Mouse (Mus musculus): ENCODE data around the gene Etv6.

The Etv6 gene

DNA sequence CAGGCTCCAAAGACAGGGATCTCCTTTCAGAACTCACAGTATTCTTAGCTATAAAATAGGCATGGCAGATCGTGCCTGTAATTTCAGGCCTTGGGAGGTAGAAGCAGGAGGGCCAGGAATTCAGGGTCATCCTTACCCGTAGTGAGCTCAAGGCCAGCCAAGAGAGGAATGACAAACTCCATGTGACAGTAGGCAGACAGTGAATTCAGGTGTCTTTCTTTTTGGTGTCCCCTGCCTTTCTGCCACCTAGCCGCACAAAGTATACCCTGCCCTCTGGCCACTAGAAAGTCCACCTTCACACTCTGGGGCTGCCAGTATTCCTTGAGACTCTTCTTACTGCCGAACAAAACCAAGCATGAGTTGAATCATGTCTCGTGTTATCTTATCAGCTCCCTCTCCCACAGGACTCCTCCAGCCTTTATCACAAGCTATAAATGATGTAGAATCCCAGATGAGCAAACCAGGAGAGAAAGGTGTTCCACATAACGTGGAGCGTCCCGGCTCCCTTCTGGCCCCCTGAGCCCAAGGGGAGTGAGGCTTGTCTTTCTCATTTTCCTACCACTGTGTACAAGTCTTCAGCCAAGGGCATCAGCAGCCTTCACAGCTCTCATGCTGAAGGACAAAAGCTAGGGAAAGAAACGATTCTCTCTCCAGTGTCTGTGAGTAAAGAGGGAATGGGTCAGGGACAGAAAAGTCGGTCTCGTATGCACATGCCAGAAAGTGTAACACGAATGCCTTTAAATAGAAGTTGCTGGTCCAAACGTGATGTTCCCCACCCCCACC lies 175.4 kb downstream of the Etv6 start:
- DNase-seq (ENCODE audit: low spot score), result no peak

DNA sequence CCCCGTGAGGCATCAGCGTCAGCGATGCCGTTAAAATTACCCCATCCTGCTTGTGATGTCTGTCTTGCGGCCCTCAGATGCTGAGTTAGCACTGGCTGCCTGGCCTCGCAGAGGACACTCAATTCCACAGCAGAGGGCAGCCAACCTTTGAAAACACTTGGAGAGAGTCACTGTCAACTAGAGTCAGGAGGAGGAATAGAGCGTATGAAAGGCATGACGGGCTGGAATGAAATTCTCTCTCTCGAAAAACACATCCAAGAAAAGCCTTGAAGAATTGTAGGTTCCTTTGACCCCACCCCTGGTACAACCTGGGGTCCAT lies 175.9 kb downstream of the Etv6 start:
- no peak for DNase-seq (ENCODE audit: low spot score)

- no peak for DNase-seq (ENCODE audit: low spot score)
These were observed 182.2 kb downstream of the Etv6 start for GRCm38 (mm10) chr6:134217747-134218146.

- no peak for DNase-seq (ENCODE audit: low spot score)
These were observed 182.9 kb downstream of the Etv6 start for GRCm38 (mm10) chr6:134218441-134218840.

GRCm38 (mm10) chr6:134219358-134219757 lies 183.9 kb downstream of the Etv6 start:
- no peak for DNase-seq (ENCODE audit: low spot score)

- peak; percentile 2 for DNase-seq (ENCODE audit: low spot score)
These were observed 184.8 kb downstream of the Etv6 start for GRCm38 (mm10) chr6:134220209-134220777.

DNA sequence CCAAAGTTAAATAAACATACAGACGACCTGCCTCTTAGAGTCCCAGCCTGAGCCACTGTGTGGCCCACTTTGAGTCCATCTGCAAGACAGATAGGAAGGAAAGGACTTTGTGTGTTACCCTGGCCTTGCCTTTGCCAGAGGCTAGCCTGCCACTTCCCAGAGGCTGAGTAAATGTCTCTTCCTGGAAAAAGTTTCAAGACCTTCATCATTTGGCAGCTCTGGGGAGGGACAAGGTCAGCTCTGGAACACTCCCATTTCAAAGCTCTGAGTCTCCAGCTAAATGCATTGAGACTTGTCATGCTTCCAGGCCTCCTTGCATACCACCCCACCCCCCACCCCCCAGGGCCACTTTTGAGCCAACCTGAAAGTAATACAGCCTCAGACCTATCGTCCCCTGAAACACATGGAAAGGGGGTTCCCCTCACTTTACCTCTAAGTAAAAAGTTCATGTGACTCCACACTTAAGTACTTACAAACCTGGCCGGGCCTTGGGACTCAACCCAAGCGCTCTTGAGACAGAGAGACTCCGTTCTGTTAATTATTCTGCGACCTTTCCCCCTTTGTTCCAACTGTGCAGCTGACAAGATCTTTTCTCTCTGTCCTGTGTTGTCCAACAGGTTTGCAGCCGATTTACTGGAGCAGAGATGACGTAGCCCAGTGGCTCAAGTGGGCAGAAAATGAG lies 186.9 kb downstream of the Etv6 start:
- no peak for DNase-seq (ENCODE audit: low spot score)

DNA sequence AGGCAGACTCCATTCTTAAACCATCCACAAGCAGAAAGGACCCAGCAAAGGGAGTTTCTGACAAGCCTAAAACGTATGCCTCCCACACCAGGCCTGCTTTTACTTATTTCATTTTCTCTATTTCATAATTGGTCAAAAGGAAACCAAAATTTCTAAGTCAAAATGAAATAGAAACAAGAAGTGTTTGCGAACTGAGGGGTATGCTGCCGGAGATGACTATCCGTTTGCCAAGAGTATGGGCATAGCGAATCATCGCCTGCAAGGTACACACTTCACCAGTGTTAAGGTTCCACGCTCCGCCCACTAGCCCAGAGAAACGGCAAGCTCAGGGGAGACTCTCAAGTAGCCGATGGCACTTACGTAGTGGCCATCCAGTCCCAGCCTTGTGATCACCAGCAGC lies 190.1 kb downstream of the Etv6 start:
- no peak for DNase-seq (ENCODE audit: low spot score)

DNA sequence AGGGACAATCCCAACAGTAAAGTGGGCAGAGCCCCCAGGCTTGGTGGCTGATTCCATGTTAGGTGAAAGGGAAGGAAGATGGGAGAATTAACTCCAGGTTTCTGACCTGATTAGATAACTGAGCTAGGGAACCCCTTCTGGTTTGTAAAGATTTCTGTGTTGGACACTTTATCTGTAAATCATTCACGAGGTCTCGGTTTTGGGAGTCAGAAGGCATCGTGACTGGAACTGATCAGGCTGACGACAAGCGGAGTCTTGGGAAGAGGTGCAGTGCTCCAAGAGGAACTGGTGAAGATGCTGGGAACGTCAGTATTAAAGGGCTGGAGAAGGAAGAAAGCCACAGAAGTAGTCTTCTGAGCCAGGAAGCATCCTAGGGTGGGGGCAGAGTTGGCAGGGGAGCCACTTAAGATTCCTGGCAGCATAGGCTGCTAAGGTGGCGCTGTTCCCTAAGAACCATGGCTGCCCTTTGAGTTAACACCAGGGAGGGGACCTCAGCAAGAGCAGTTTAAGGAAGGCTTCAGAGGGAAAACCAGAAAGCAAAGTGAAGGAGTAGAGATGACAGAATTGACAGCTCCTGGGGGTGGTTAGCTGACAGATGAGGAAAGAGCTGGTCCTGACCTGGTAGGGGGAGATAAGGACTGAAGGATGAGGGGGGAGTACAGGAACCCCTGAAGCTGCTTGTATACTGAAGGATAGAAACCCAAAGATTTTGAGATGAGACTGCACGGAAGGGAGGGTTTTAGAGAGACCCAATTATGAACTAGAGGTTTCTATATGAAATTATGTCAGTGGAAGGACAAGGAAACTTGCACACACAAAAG lies 191.1 kb downstream of the Etv6 start:
- no peak for DNase-seq (ENCODE audit: low spot score)

- DNase-seq (ENCODE audit: low spot score), result no peak
These were observed 200.8 kb downstream of the Etv6 start for GRCm38 (mm10) chr6:134236311-134236710.

DNA sequence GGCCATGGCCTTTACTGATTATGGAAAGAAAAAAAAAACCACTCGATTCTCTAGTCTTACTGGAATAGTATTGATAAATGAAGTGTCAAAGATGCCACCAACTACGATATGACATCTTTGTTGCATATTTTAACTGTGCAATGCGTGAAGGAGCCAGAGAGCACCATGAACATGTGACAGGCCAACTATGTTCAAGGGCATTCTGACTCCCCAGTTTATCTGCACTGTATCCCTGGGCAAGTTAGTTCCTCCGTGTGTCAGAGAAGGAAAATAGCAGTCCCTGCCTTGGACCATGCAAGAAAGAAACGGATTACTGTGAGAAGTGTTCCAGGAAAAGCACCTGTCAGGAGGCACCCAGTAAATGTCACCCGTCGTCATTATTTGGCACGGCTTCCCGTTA lies 203.0 kb downstream of the Etv6 start:
- DNase-seq (ENCODE audit: low spot score), result no peak

DNA sequence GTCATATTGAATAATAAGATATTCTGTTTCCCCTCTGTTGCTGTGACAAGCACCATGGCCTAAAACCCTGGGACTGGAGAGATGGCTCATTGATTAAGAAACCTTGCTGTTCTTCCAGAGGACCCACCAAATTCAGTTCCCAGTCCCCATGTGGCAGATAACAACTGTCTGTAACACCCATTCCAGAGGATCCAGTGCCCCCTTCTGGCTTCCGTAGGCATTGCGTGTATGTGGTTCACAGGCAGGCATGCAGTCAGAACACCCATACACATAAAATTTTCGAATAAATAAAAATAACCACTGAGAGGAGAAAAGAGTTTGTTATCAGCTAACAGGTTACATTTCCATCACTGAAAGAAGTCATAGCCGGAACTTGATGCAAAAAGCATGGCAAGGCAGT lies 205.5 kb downstream of the Etv6 start:
- DNase-seq (ENCODE audit: low spot score), result no peak

DNA sequence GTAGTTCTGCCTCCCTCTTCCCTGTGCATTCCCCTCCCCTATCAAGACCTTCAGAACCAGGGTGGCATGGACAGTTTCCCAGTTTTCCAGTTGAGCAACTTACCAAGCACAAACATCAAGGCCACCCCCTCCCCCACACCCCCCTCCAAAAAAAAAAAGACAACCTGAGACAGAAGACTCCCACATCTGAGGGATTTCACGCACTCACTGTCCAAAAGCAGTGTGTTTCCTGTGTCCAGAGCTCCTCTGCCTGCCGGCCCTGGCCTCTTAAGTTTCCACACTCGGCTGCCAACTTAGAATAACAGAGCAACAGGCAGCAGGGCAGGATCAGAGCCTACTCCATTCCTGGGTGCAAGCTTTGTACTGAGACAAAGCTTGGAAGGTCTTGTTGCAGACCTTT lies 207.6 kb downstream of the Etv6 start:
- no peak for DNase-seq (ENCODE audit: low spot score)

DNA sequence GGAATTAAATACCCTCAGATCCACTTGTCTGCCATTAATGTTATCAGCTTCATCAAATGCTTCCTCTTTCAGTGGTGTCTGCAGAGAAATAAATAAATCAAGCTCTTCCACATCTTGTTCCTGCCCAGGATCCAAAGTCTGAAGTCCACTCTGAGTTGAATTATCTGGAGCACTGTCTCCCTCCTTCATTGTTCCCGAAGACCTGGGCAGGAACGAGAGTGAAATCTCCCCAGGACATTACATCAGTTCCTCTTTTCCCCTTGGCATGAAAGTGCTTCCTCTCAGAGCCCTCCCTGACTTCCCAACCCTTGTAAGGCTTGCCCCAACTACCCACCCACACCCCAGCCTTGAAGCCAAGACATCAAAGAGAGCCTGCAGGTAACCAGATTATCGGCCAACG lies 208.0 kb downstream of the Etv6 start:
- DNase-seq (ENCODE audit: low spot score), result no peak

- no peak for DNase-seq (ENCODE audit: low spot score)
These were observed 208.6 kb downstream of the Etv6 start for GRCm38 (mm10) chr6:134244071-134244470.

GRCm38 (mm10) chr6:134246109-134246508 lies 210.6 kb downstream of the Etv6 start:
- DNase-seq (ENCODE audit: low spot score), result no peak

- DNase-seq (ENCODE audit: low spot score), result peak; percentile 5
These were observed 211.8 kb downstream of the Etv6 start for GRCm38 (mm10) chr6:134247324-134247723.

GRCm38 (mm10) chr6:134248720-134249119 lies 213.2 kb downstream of the Etv6 start:
- DNase-seq (ENCODE audit: low spot score), result no peak

- DNase-seq (ENCODE audit: low spot score), result no peak
These were observed 215.3 kb downstream of the Etv6 start for GRCm38 (mm10) chr6:134250764-134251163.

DNA sequence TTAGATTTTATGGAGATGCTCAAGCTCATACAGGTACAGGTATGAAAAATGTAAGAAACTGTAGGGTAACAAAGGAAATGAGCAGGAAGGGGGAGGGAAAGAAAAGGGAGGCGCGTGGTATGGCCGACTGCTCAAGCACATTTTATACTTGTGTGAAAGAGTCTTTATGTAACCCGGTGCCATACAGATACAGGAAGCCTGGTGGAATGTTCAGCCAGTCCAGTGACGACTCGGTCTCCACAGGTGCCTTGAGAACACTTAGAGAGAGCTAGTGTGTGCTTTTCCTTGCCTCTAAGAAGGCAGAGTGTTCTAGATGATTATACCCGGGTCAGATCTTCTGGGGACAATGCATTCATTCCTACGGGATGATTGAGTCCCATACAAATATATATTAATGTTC lies 215.9 kb downstream of the Etv6 start:
- no peak for DNase-seq (ENCODE audit: low spot score)

DNA sequence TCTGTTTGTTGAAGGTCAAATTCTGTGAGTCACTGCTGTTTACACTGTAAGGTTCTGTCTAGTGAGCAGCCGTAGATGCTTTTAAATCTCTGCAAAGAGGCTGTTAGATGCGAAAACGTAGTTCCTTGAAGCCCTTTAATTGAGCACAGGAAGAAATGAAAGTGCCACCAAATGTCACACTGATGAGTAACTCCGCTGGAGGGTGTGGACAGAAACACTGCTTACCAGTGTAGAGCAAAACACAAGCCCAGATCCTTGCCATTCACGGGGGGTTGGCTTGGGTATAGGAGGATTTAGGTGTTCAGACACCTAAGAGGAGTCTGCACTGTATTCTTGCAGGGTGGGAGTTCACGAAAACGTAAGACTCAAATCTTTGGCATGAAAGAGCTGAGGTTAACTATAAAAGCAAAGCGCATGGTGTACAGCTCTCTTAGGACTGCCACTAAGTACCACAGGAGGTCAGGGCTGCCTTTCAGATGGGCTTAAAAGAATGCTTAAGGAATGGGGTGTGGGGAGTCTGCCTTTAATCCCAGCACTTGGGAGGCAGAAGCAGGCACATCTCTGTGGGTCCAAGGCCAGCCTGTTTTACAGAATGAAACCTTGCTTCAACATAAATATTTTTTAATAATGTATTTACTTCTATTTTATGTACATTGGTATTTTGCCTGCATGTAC lies 216.7 kb downstream of the Etv6 start:
- no peak for DNase-seq (ENCODE audit: low spot score)

- DNase-seq (ENCODE audit: low spot score), result no peak
These were observed 220.9 kb downstream of the Etv6 start for GRCm38 (mm10) chr6:134256369-134256768.

Data from T-cell, adult 2 months (primary cell).